Mouse (Mus musculus): ENCODE results near the gene 9530068E07Rik. TPM values are rescaled to one million over a fixed set of nuclear protein-coding genes. Genes with fewer than 3 reads are reported as not detected.

Gene 9530068E07Rik
- total RNA-seq, 1 experiment from 2014 or later, result 66.2 TPM

- no peak; a peak in 1 of 4 replicates for ATAC-seq (replicated peaks in 1 of 2; ENCODE audit: insufficient read depth in 1 of 2, low FRiP score in 2 of 2, low TSS enrichment in 1 of 2, low read depth in 1 of 2, poor library complexity in 2 of 2, severe bottlenecking in 2 of 2)
Measured at GRCm38 (mm10) chr11:52397385-52397987, 1.3 kb downstream of the 9530068E07Rik start.

GRCm38 (mm10) chr11:52401476-52401875, 5.2 kb downstream of the 9530068E07Rik start:
- ATAC-seq (replicated peaks in 1 of 2; ENCODE audit: insufficient read depth in 1 of 2, low FRiP score in 2 of 2, low TSS enrichment in 1 of 2, low read depth in 1 of 2, poor library complexity in 2 of 2, severe bottlenecking in 2 of 2), result no peak

- no peak for ATAC-seq (replicated peaks in 1 of 2; ENCODE audit: insufficient read depth in 1 of 2, low FRiP score in 2 of 2, low TSS enrichment in 1 of 2, low read depth in 1 of 2, poor library complexity in 2 of 2, severe bottlenecking in 2 of 2)
Measured at GRCm38 (mm10) chr11:52402566-52402965, 6.3 kb downstream of the 9530068E07Rik start.

- no peak for ATAC-seq (replicated peaks in 1 of 2; ENCODE audit: insufficient read depth in 1 of 2, low FRiP score in 2 of 2, low TSS enrichment in 1 of 2, low read depth in 1 of 2, poor library complexity in 2 of 2, severe bottlenecking in 2 of 2)
Measured at GRCm38 (mm10) chr11:52404209-52404608, 8.0 kb downstream of the 9530068E07Rik start.

- no peak for ATAC-seq (replicated peaks in 1 of 2; ENCODE audit: insufficient read depth in 1 of 2, low FRiP score in 2 of 2, low TSS enrichment in 1 of 2, low read depth in 1 of 2, poor library complexity in 2 of 2, severe bottlenecking in 2 of 2)
Measured at GRCm38 (mm10) chr11:52405196-52405688, 9.0 kb downstream of the 9530068E07Rik start.

- ATAC-seq (replicated peaks in 1 of 2; ENCODE audit: insufficient read depth in 1 of 2, low FRiP score in 2 of 2, low TSS enrichment in 1 of 2, low read depth in 1 of 2, poor library complexity in 2 of 2, severe bottlenecking in 2 of 2), result no peak
Measured at GRCm38 (mm10) chr11:52409316-52409715, 13.1 kb downstream of the 9530068E07Rik start.

- no peak for ATAC-seq (replicated peaks in 1 of 2; ENCODE audit: insufficient read depth in 1 of 2, low FRiP score in 2 of 2, low TSS enrichment in 1 of 2, low read depth in 1 of 2, poor library complexity in 2 of 2, severe bottlenecking in 2 of 2)
Measured at GRCm38 (mm10) chr11:52418358-52418757, 22.1 kb downstream of the 9530068E07Rik start.

GRCm38 (mm10) chr11:52419246-52419645, 23.0 kb downstream of the 9530068E07Rik start:
- ATAC-seq (replicated peaks in 1 of 2; ENCODE audit: insufficient read depth in 1 of 2, low FRiP score in 2 of 2, low TSS enrichment in 1 of 2, low read depth in 1 of 2, poor library complexity in 2 of 2, severe bottlenecking in 2 of 2), result no peak

GRCm38 (mm10) chr11:52419861-52420260, 23.6 kb downstream of the 9530068E07Rik start:
- no peak for ATAC-seq (replicated peaks in 1 of 2; ENCODE audit: insufficient read depth in 1 of 2, low FRiP score in 2 of 2, low TSS enrichment in 1 of 2, low read depth in 1 of 2, poor library complexity in 2 of 2, severe bottlenecking in 2 of 2)

GRCm38 (mm10) chr11:52420296-52421052, 24.2 kb downstream of the 9530068E07Rik start:
- no peak for ATAC-seq (replicated peaks in 1 of 2; ENCODE audit: insufficient read depth in 1 of 2, low FRiP score in 2 of 2, low TSS enrichment in 1 of 2, low read depth in 1 of 2, poor library complexity in 2 of 2, severe bottlenecking in 2 of 2)

- ATAC-seq (replicated peaks in 1 of 2; ENCODE audit: insufficient read depth in 1 of 2, low FRiP score in 2 of 2, low TSS enrichment in 1 of 2, low read depth in 1 of 2, poor library complexity in 2 of 2, severe bottlenecking in 2 of 2), result peak in 1 of 2 experiments; percentile 39; a peak in 1 of 4 replicates
Measured at GRCm38 (mm10) chr11:52421053-52421778, 25.0 kb downstream of the 9530068E07Rik start.

GRCm38 (mm10) chr11:52429440-52429839, 33.2 kb downstream of the 9530068E07Rik start:
- ATAC-seq (replicated peaks in 1 of 2; ENCODE audit: insufficient read depth in 1 of 2, low FRiP score in 2 of 2, low TSS enrichment in 1 of 2, low read depth in 1 of 2, poor library complexity in 2 of 2, severe bottlenecking in 2 of 2), result no peak

- ATAC-seq (replicated peaks in 1 of 2; ENCODE audit: insufficient read depth in 1 of 2, low FRiP score in 2 of 2, low TSS enrichment in 1 of 2, low read depth in 1 of 2, poor library complexity in 2 of 2, severe bottlenecking in 2 of 2), result no peak
Measured at GRCm38 (mm10) chr11:52431594-52431993, 35.4 kb downstream of the 9530068E07Rik start.

- no peak for ATAC-seq (replicated peaks in 1 of 2; ENCODE audit: insufficient read depth in 1 of 2, low FRiP score in 2 of 2, low TSS enrichment in 1 of 2, low read depth in 1 of 2, poor library complexity in 2 of 2, severe bottlenecking in 2 of 2)
Measured at GRCm38 (mm10) chr11:52432148-52432547, 35.9 kb downstream of the 9530068E07Rik start.

GRCm38 (mm10) chr11:52433076-52433796, 37.0 kb downstream of the 9530068E07Rik start:
- ATAC-seq (replicated peaks in 1 of 2; ENCODE audit: insufficient read depth in 1 of 2, low FRiP score in 2 of 2, low TSS enrichment in 1 of 2, low read depth in 1 of 2, poor library complexity in 2 of 2, severe bottlenecking in 2 of 2), result no peak

- ATAC-seq (replicated peaks in 1 of 2; ENCODE audit: insufficient read depth in 1 of 2, low FRiP score in 2 of 2, low TSS enrichment in 1 of 2, low read depth in 1 of 2, poor library complexity in 2 of 2, severe bottlenecking in 2 of 2), result no peak
Measured at GRCm38 (mm10) chr11:52433797-52434195, 37.6 kb downstream of the 9530068E07Rik start.

GRCm38 (mm10) chr11:52435466-52435865, 39.2 kb downstream of the 9530068E07Rik start:
- ATAC-seq (replicated peaks in 1 of 2; ENCODE audit: insufficient read depth in 1 of 2, low FRiP score in 2 of 2, low TSS enrichment in 1 of 2, low read depth in 1 of 2, poor library complexity in 2 of 2, severe bottlenecking in 2 of 2), result no peak
